Mouse (Mus musculus) layer of hippocampus, adult 9-11 months (tissue): Measurements from ENCODE around the gene Ica1.
A peak's percentile ranks its signal among the peaks of the same experiment; 100 is the strongest.

Source experiments
- DNase-seq: peaks from one replicate; pipeline ENCODE4 v3.0.0; 2022

Ica1 gene

DNA sequence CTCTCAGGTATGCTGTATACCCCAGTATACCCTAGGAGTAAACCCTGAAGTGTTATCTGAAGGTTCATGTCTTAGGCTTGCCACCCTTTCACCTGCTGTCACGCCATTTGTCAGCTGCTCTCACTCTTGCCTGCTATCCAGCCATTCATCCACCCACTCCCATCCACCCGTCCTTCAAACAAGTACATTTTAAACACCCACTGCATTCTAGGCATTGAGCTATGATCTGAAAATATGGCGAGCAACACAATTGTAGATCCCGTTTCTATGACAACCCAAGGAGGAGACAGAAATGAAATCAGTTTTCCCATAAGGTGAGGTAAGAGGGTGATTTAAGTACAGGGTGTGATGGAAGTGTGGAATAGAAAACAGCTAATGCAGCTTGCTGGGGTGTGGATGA, 140.2 kb downstream of the Ica1 start:
- peak; percentile 58 for DNase-seq

DNA sequence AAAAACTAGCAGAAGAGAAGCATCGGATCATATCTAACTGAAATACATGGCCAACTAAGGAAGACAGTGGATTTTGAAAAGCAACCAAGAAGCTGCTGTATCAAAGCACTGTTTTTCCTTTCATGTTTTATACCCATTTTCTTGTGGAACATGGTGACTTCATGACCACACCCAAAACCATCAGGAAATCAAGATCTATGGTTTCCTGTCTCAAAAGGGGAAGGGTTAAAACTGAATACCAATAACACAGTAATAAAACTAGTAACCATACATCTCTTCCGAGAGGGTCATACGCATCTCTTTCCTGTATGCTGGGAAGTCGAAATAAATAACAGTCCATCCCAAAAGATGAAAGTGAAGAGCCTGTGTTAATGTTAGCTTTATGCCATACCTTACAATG, 145.6 kb downstream of the Ica1 start:
- DNase-seq = no peak

GRCm38 (mm10) chr6:8631986-8632632, 146.2 kb downstream of the Ica1 start:
- no peak for DNase-seq

GRCm38 (mm10) chr6:8631362-8631761, 146.9 kb downstream of the Ica1 start:
- no peak for DNase-seq

DNA sequence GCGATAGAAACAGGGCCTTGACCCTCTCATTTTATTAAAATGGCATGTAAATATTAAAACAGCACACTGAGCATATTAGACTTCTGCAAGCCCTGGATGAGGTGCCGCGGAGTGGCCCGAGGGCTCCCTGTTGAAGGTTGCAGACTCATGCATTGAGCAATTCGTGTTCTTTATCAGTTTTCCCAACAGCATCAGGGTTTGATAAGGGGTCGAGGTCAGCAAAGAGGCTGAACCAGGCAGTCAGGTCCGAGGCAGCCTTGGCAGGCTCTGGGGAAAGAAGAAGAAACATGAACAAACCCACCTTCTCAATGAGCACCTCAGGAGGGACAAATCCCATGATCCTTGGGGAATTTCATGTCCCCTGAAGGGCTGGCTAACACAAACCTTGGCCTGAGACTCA, 147.8 kb downstream of the Ica1 start:
- no peak for DNase-seq

- no peak for DNase-seq
Observed at GRCm38 (mm10) chr6:8628715-8629267, 149.5 kb downstream of the Ica1 start.

DNA sequence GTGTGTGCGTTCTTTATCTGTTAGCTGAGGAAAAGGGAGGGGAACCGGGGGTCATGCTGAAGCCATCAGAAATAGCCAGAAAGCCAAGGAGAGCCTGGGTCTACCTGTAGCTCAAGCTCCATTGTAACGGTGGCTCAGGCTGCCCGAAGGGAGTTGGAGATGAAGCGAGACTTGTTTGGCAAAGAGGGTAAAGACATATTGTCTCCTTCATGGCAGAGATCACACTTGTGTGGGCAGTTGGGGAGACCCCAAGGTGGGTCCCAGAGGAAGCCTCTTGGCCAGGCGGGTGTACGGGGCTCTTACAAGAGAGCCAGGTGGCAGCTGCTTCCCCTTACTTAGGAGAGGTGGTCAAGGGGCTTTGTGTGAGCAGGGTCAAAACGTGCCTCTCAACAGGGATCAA, 150.1 kb downstream of the Ica1 start:
- DNase-seq = no peak

DNA sequence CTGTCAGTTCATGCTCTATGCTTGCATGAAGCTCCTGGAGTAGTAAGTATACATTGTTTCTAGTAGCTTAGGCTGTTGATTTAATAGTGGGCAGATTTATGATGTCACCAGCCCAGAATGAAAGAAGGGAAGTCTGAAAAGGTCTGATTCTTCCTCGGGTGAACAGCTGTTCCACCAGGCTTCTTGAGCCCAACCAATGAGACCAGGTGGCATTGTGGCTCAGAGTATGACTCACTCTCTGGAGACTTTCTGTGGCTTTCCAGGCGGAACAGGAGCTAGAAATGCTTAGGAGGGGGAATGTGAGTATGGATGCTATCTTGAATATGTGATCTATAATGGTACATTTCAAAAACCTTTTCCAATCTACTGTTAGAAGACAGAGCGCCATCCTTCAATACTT, 155.2 kb downstream of the Ica1 start:
- no peak for DNase-seq

DNA sequence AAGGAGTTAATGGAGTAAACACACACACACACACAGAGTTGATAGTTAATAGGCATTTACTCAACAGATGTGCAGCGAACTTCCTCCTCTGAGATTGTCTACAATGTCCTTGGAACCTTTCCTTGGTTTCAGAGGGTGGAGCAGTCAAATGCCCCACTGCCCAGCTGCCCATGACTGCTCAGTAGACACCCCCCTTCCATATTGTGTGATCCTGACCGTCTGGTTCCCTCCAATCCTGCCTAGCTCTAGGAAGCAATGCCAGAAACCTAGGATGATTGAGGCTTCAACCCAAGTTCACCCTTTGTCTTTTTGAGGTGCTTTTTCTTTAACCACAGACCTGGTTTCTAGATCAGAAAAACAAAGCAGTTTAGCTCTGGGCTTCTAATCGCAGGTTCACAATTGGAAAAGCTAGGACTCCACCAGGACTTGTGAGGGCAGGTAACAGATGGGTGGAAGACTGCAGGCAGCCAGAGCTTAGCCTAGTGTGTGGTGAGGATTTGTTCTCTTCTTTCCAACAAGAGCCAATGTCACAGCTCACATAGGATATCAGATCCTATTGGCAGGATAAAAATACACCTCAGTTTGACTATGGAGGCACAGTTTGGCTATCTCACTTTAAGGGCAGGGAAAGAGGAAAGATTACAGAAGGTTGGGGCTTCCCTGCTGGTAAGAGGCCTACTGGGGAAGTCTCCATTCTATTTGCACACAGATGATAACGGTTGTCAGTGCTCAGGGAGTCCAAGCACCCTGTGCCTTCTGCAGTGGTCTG, 158.5 kb downstream of the Ica1 start:
- DNase-seq = no peak

- no peak for DNase-seq
Observed at GRCm38 (mm10) chr6:8617369-8617768, 160.9 kb downstream of the Ica1 start.

DNA sequence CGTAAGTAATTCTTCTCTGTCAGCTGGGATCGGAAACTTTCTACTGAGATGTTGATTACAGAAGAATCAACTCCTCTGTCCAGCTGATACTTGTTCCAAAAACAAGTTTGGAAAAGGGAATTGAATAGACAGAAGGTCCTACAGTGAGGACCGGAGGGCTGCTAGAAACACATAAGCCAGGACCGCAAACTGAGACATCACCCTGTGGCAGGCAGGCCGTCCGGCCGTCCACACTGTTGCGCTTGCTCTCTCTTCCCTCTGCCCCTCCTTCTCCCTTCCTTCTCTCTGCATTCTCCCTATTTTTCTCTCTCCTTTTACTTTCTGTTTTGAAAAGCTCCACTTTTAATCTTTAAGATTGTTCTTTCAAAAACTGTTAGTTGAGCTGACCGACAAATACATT, 186.6 kb downstream of the Ica1 start:
- no peak for DNase-seq

DNA sequence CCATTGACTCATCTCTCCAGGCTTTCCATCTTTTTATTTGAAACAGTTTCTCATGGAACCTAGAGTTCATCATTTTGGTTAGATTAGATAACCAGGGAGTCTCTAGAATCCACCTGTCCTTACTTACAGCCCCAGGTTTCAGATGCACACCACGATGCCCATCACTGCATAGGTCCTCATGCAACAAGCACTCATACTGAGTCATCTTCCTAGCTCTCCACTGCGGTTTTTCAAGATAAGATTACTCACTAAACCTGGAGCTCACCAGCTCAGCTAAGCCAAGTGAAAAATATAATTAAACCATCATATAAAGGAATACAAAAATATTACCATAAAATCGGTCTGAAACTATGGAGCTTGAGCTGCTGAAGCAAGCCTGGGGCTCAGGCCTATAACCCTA, 194.4 kb downstream of the Ica1 start:
- no peak for DNase-seq

- peak; percentile 53 for DNase-seq
Observed at GRCm38 (mm10) chr6:8582377-8582776, 195.9 kb downstream of the Ica1 start.
